Mouse (Mus musculus): Measurements from ENCODE around the gene Moxd1.
A peak's percentile ranks its signal among the peaks of the same experiment; 100 is the strongest.
"Not testable (repeated sequence)": the region's sequence is repeated elsewhere in the genome, so short reads cannot be mapped to it uniquely, and the experiment has no call there.

Moxd1 gene

DNA sequence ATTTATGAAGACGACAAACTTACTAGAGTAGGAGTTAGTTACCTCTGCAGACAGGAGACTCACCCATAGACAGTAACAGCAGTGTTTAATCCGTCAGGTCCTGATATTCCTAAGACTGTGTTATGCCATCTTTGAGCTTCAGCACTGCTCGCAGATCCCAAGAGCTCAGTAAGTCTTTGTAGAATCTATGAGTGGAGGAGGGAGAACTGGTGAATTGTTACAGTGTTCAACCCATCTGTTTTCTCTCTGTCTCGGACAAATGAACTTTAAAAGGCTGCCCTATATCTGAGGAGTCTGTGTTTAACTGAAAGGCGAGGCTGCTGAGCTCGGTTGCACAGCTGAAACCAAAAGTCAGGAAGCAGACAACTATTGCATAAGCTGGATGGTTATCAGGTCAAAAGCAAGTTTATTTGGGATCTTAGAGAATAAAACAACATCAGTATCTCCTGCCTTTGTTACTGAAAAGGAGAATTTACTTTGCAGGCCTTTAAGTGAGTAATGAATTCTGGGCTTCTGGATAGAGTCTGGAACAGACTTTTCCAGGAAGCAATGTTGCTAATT, 47.8 kb downstream of the Moxd1 start:
- no peak for DNase-seq (ENCODE audit: low spot score)

DNA sequence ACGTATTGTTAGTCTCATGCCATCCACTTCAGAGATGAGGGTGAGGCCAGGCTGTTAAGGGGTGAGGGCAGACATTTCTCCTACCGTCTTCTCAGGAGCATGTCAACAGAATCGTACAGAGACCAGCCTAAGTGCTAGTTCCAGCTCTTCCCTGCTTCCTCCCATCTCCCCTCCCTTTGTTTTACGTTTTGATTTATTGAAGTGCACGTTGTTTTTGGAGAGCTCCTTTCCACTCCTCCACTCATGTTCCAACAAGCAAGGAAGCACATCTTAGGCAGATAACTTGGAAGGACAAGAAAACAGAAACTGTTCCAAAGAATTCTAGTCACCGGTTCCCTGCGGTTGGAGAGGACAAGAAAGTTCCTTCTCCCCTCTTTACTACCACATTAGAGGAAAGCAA, 52.9 kb downstream of the Moxd1 start:
- DNase-seq (ENCODE audit: low spot score) = no peak

DNA sequence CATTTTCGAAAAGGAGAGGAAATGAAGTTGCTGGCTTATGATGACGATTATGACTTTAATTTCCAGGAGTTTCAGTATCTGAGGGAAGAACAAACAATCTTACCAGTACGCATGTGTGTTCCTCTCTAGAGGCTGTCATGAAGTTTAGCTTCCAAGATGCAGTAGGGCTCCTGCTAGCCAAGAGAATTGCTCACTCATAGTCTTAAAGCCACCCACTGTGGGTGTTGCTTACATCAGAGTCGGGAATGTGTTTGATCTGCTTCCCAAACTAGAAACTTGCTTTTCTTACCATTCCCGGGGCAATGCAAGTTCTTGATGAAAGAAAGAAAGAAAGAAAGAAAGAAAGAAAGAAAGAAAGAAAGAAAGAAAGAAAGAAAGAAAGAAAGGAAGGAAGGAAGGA, 59.3 kb downstream of the Moxd1 start:
- DNase-seq (ENCODE audit: low spot score) = no peak

DNA sequence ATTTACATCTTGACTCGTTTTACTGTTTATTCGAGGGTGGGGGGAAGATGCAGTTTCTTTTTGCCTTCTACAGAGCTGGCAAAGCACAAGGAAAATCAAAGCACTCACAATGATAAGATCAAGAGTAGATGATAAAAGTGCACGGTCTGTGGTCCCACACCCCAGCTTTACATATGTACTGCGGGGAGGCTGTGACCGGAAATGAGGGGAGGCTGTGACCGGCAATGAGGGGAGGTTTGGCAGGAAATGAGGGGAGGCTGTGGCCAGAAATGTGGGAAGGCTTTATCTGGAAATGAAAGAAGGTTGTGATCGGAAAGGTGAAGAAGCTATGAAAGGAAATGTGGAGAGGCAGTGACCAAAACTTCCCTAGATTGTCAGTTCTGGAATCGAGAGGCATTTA, 68.3 kb downstream of the Moxd1 start:
- no peak for DNase-seq (ENCODE audit: low spot score)

DNA sequence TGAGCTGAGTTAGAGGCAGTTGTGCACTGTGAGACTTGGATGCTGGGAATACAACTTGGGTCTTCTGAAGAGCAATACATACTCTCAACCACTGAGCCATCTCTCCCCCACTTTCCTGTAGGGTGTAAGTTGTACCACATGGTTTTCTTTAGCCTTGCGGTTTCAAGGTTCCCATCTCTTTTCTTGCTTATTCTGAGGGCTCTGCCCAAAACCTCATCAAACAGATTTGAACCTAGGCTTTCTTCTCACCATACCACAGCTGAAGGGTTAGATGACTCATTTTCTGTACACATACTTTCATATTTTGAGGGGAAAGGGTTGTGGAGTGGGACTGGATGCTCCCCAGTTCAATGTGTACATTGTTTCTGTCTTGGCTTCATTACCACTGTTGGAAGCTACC, 69.4 kb downstream of the Moxd1 start:
- no peak for DNase-seq (ENCODE audit: low spot score)

DNA sequence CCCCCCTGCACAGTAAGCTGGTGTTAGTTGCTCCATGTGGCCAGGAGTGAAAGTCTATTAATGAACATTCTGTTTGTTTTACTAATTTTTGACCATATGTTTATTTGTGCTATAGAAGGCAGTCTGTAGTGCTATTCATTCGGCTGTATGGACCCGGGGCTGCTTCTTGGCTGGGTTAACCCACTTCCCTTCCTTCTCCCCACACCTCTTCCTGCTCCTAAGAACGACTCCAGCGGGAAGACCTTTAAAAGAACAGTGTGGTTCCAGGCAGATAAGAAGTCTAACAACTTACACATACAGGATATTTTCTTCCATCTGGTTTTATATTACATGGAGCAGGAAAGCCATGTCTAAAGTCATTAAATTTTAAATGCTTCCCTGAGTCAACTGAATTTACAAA, 73.3 kb downstream of the Moxd1 start:
- no peak for DNase-seq (ENCODE audit: low spot score)

DNA sequence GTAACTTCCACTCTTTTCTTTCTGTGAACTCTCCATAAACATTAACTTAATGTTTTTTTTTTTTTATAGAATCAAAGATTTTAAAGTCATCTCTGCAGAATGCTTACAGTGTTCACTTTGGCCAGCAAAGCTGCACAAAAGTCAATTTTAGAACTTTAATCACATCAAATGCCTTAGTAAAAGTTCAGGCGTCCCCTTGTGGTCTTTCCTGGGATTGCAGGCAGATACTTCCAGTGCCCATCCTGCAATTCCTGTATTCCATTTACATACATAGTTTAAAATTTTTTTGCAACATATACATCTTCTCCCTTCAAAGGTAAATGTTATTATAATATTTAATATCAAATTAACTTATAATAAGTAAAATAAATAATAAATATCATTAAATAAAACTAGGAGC, 74.5 kb downstream of the Moxd1 start:
- no peak for DNase-seq (ENCODE audit: low spot score)

DNA sequence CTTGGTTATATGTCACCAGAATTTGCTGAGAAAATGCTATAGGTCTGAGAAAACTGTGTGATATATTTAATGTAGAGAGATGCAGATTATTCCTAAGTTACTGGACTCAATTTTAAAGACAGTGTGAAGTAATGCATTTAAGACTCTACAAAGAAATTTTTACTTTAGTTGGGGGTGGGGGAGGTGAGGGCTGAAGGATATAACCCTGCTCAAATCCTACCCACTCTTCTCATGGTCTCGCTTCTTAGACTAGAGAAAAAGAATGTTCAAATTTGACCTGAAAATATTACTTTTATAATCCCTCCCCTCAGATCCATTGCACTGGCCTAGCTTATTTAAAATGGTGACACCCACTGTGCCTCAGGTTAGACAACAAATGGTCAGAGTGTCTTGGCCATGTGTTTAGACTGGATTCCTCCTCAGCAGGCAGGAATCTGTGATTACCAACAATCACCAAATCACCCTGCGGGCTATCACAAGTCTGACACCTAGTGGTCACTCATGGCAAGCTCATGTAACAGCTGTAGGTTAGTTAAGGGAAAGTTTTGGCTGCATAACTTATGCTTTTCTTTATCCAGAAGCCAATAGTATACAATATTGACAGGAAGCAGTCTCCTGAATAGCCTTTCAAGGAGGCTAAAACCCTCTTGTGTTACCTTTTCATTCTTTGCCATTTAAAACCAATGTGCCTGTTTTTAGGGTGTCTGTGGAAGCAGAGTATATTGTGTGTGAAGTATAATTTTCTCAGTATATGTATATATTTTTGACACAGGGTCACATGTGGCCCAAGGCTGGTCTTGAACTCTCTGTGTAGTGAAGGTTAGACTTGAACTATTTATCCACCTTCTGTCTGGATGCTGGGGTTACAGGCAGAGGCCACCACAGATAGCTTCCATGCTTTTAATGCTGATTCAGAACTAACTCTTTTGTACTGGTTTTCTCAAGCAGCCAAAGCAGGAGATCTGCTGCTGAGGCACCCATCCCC, 75.2 kb downstream of the Moxd1 start:
- peak; percentile 33 for DNase-seq (ENCODE audit: low spot score)

DNA sequence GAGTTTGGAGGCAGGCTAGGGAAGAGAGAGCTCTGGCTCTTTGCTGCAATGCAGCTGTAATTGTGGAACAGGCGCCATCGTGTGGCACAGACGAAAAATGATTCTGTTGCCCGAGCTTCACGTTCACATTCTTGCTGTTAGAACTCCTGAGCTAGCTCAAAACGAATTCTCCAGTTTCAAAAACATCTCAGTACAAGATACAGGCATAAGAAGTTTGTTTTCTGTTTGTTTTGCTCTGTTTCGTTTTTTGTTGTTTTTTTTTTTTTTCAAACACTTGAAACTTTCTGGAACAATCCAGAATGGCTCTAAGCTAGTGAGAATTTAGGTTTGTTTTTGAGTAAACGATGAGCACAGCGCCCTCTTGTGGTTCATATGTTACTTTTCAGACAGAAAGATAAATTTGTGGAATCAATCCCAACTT, 88.9 kb downstream of the Moxd1 start:
- peak; percentile 44 for DNase-seq (ENCODE audit: low spot score)

DNA sequence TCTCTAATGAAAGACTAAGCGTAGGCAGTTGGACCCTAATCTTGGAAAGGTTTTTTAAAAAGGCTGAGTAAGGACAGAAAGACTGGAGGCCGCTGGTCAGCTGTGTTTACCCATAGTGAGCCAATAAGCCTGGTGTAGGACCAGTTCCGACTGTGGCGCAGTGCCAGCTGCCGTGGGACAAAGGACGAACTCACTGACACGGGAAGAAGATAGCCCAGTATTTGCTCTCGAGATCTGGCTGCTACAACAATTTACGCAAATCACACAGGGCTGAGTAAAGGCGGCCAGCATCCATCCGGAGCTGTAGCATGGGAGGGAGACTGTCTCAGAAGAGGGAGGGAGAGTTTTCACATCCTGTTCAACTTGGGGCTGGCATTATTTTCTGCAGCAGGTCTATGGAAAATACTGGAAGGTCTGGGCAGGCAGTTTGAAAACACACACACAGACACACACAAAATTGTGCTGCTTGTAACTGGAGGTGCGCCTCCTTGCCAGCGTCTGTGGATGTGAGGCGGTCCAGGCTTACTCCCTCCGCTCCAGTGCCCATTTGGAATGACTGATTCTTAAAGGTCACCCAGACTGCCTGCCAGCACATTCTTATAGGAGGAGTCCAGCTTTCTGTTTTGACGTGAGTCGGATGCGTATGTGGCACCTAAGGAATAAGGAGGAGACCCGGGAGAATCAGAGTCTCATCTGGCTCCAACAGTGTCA, 94.0 kb downstream of the Moxd1 start:
- peak; percentile 31 for DNase-seq (ENCODE audit: low spot score)

DNA sequence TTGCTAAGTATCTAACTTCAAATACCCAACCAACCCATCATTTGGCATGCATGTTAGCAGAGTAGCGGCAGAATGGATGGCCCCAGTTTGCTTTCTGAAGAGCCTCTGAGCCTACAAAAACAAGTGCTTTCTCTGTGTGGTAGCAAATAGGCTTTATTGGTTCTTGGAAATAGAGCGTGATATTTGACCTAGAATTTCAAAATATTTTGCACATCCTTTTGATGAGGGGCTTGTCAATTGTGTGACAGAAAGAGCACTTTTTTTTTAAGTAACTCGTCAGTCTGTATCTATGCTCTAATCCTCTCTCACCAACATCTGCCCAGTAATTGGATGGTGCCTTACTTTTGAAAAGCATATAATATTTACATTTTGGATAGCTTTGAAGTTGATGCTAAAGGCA, 97.0 kb downstream of the Moxd1 start:
- no peak for DNase-seq (ENCODE audit: low spot score)

DNA sequence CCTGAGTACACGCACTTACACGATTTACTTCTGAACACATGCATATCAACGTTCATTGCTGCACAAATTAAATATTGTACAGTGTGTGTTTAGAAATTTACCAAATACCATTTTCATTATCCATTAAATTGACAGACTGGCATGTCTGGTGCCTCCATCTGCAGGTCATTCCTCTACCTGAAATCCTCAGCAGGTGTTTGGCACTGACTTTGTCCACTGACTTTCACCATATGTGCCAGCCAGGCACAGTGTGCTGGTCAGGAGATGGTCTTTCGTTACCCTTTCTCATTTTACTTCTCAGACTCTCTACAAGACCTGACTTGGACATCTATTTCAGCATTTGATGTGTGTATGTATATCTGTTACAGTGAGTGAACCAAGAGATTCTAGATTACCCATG, 99.7 kb downstream of the Moxd1 start:
- no peak for DNase-seq (ENCODE audit: low spot score)

DNA sequence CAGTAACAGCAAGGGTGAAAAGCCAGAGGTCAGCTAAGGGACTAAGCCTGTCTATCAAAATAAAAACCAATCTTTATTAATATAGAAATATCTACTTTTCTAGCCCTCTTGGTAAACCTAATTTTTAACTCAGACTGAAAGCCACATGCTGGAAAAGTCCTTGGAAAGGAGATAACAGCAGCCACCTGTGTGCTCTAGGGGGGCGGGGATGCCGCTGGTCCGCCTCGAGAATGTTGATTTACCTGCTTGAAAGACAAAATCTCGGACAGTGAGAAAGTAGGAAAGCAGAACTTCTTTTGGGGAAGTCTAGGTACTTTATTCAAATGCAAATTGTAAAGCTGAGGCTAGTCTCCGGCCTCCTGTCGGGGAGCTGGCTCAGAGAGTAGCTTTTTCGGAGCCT, 103.9 kb downstream of the Moxd1 start:
- not testable (repeated sequence) for DNase-seq (ENCODE audit: low spot score)

DNA sequence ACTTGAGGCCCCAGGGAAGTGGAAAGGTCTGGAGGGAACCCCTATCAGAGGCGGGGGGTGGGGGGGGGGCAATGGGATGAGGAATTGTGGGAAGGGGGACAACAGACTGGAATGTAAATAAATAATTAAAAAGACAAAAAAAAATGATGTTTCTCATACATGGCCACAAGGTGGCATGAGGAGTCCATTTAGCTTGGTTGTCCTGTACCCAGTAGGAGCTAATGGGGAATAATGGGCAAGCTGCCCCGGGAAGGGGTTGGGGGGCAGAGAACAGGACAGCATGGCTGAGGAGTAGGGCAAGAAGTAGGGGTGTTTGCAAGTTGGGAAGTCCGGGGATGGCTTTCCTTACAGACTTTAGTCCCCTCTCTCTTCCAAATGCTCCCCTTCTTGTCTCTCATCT, 109.5 kb downstream of the Moxd1 start:
- DNase-seq (ENCODE audit: low spot score) = no peak

DNA sequence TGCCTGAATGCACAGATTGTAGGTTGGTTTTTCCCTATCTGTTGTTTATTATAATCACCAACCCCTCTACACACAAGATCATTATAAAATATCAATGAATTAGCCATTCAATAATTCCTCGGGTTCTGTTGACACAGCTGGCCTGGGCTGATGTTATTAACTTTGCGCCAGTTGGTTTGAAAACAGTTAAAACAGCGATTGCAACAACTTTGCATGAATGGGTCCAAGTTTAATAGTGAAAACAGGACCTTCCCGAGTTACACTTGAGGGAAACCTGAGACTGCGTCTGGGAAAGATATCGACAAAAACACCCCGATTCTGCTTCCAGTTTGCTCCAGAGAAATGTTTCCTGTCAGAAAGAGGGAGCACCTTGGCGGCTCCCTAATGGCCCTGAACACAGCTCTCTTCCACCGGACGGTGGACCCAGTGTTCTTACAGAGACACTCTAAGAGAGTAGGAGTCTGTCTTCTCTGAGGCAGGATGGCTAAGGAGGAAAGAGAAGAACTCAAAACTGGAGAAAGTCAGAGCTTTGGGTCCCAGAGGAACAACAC, 116.4 kb downstream of the Moxd1 start:
- no peak for DNase-seq (ENCODE audit: low spot score)

DNA sequence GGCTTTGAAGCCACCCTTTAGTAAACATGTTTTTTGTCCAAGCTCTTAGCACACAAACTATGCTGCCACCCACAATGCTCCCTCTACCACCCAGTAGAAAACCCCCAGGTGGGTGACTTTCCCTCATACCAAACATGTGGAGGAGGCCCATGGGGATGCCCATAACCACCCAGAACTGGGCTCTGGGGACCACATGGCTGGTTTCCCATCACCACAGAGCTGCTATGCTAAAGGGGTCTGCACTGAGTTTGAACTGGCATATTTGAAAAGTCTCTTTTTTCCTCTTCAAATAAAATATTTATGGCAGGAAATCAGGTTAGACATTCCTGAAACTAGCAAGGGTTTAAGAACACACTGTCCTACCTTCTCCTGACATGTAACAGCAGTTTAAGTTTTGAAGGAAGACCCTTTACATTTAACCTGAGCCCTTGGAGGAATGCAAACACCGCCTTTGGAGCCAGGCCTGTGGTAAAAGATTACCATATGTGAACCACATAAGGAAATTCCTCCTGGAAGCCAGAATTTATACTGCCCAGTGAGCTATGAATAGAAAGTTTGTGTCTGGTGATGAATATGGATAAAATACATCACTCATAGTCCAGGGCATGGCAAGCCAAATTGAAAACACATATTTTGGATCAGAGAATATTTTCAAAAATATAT, 117.4 kb downstream of the Moxd1 start:
- DNase-seq (ENCODE audit: low spot score) = no peak

DNA sequence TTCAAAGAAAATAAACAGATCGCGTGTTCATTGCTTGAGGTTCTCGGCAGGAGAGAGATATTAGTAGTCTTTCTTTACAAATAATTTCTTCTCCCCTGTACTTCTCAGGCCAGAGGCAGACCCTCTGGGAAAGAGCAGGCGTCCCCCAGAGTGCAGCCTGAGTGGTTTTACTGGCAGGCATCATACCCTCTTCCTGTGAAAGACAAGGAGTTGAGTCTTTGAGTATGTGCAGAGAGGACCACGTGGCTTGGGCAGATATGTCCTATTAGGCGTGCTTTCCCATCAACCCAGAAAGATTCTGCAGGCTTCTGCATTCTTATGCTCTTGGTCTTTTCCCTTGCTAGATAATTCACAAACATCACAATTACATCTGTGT, 117.9 kb downstream of the Moxd1 start:
- DNase-seq (ENCODE audit: low spot score) = no peak

DNA sequence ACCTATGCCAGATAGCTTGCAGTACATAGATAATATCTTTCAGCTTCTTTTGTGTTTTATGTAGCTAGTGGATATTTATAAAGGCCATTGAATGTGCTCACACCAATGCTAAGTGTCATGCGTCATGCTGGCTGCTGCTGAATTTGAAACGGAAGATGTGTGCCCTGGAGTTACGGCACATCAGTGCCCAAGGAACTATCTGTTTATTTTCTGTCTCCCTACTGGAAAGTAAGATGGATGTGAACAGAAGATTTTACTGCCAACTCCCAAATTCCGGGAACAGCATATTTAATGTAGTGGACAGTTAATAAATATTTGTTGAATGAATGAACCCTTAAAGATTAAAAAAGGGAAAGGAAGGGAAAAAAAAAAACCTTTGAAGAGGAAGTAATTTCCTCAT, 119.8 kb downstream of the Moxd1 start:
- DNase-seq (ENCODE audit: low spot score) = no peak

Data from ovary, postnatal 10 days (tissue).